Mouse (Mus musculus) brain, embryonic 14.5 days (tissue): ENCODE measurements around the gene Fam117b.

Experiments used
- CTCF ChIP-seq: fragments of 200-500 bp; IDR thresholded peaks from 2 replicates; pipeline ENCODE4 v1.5.1; 2012; ENCODE audit warnings: inconsistent platforms, mild to moderate bottlenecking, moderate library complexity, borderline replicate concordance; ENCODE audit not compliant: insufficient read depth, insufficient read length; ENCODE audit errors: extremely low read depth
- POLR2A ChIP-seq: fragments of 200-500 bp; IDR thresholded peaks from 2 replicates; pipeline ENCODE4 v1.6.1; 2012; ENCODE audit warnings: mild to moderate bottlenecking, inconsistent platforms, borderline replicate concordance; ENCODE audit not compliant: poor library complexity, insufficient read depth, insufficient read length, severe bottlenecking; ENCODE audit errors: extremely low read depth

- no peak for TF ChIP-seq CTCF
- TF ChIP-seq POLR2A, result no peak
Measured at GRCm38 (mm10) chr1:60015511-60015910, 102.7 kb downstream of the Fam117b start.
